Mouse (Mus musculus) neutrophil, adult 59 days (primary cell): ENCODE data around the gene Gm28363. TPM values are rescaled to one million over a fixed set of nuclear protein-coding genes. Genes with fewer than 3 reads are reported as not detected.

ENCODE experiments used
- total RNA-seq, 2 experiments: library from RNA; stranded (reverse); gene quantifications; 1 replicate in 1 of 2; 2 replicates in 1 of 2; pipeline ENCODE4 v1.2.4; 2023

Gm28363 gene
- not detected for total RNA-seq

DNA sequence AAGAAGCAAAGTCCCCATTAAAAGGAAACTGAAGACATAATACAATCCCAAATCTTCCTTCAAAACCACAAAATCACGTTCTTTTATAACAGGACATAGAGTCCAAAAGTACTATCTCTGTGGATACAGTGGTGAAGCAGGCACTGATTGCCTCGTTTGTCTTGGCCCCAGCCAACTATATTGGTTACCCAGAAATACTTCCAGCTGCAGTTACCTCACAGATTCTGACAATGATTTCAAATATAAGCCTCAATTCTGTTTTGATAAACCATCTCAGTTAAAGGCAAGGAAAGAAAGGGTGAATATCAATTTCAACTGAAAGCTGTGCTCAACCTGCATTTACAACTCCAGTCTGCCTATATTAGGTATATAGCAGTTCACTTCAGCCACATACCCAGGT is at the start of gene Gm28363:
Gene Gm28363, plus strand, starts transcription at position 301 of the 400 bp plus-strand sequence.

Other genes with a start within 250 kb of the Gm28363 start
- not detected for gene B020011L13Rik, start 84.0 kb downstream of the Gm28363 start, total RNA-seq
- not detected for gene Gm28360, start 132.9 kb downstream of the Gm28363 start, total RNA-seq
- gene Gm28168, start 230.9 kb downstream of the Gm28363 start, total RNA-seq = not detected